Mouse (Mus musculus) left cerebral cortex, adult 18-20 months (tissue): Measurements from ENCODE around the gene Tmed8. TPM values are rescaled to one million over a fixed set of nuclear protein-coding genes. Genes with fewer than 3 reads are reported as not detected.
"Not testable (repeated sequence)": the region's sequence is repeated elsewhere in the genome, so short reads cannot be mapped to it uniquely, and the experiment has no call there.

Source experiments
- DNase-seq, 2 experiments: peaks; one replicate each; pipeline ENCODE4 v3.0.0; 2021 to 2022; ENCODE audit warnings: low spot score in 2 of 2, mixed read lengths in 1 of 2
- long read RNA-seq, 2 experiments: library from polyadenylated mRNA; stranded (forward); transcript quantifications; one replicate each; pipeline ENCODE4 v2.0.0; 2021
- total RNA-seq, 2 experiments: library from RNA; stranded (reverse); gene quantifications; 2 replicates each; pipeline ENCODE4 v1.2.3; 2021

The Tmed8 gene
- 10 to 100 TPM; 29.7 to 30.7 TPM for total RNA-seq
- long read RNA-seq, experiment 1, full-length matches to known transcripts = 6 of 17 reads
- long read RNA-seq, experiment 1, partial matches to known transcripts = 0 of 17 reads
- long read RNA-seq, experiment 1, other reads (novel, unspliced or antisense) = 11 of 17 reads
- long read RNA-seq, experiment 2, full-length matches to known transcripts = 1 of 10 reads
- long read RNA-seq, experiment 2, partial matches to known transcripts = 1 of 10 reads
- long read RNA-seq, experiment 2, other reads (novel, unspliced or antisense) = 8 of 10 reads

GRCm38 (mm10) chr12:87199973-87200586, at the start of gene Tmed8:
Gene Tmed8 (minus strand): TSS chr12:87200454.
- DNase-seq = peak; percentile 73 to 84

GRCm38 (mm10) chr12:87238632-87239031, 38.4 kb upstream of the Tmed8 start, which contains the start of gene Noxred1:
Gene Noxred1 (minus strand): TSS chr12:87238732.
- DNase-seq = no peak

- no peak for DNase-seq
Observed at GRCm38 (mm10) chr12:87236882-87237483, 36.7 kb upstream of the Tmed8 start.

- DNase-seq = no peak
Observed at GRCm38 (mm10) chr12:87230379-87230895, 30.2 kb upstream of the Tmed8 start.

- DNase-seq = no peak
Observed at GRCm38 (mm10) chr12:87229633-87230032, 29.4 kb upstream of the Tmed8 start.

GRCm38 (mm10) chr12:87226801-87227200, 26.5 kb upstream of the Tmed8 start:
- no peak for DNase-seq

- no peak for DNase-seq
Observed at GRCm38 (mm10) chr12:87224950-87225349, 24.7 kb upstream of the Tmed8 start.

- no peak for DNase-seq
Observed at GRCm38 (mm10) chr12:87219362-87219761, 19.1 kb upstream of the Tmed8 start.

- DNase-seq = no peak
Observed at GRCm38 (mm10) chr12:87217596-87217995, 17.3 kb upstream of the Tmed8 start.

GRCm38 (mm10) chr12:87216053-87216452, 15.8 kb upstream of the Tmed8 start:
- no peak for DNase-seq

GRCm38 (mm10) chr12:87212844-87213606, 12.8 kb upstream of the Tmed8 start:
- no peak for DNase-seq

- not testable (repeated sequence) for DNase-seq
Observed at GRCm38 (mm10) chr12:87205789-87206188, 5.5 kb upstream of the Tmed8 start.

GRCm38 (mm10) chr12:87201694-87202093, 1.4 kb upstream of the Tmed8 start:
- DNase-seq = no peak

- DNase-seq = peak; percentile 41 to 42
Observed at GRCm38 (mm10) chr12:87199206-87199972, 865 bp downstream of the Tmed8 start, which contains the start of gene Samd15. Gene Samd15 (plus strand): TSS chr12:87199723.

- DNase-seq = no peak
Observed at GRCm38 (mm10) chr12:87198792-87199191, 1.5 kb downstream of the Tmed8 start.

GRCm38 (mm10) chr12:87196310-87196709, 3.9 kb downstream of the Tmed8 start:
- no peak for DNase-seq

GRCm38 (mm10) chr12:87195069-87195468, 5.2 kb downstream of the Tmed8 start:
- DNase-seq = no peak

- no peak for DNase-seq
Observed at GRCm38 (mm10) chr12:87193008-87193407, 7.2 kb downstream of the Tmed8 start.

- no peak for DNase-seq
Observed at GRCm38 (mm10) chr12:87177631-87178030, 22.6 kb downstream of the Tmed8 start.

- no peak for DNase-seq
Observed at GRCm38 (mm10) chr12:87175194-87175946, 24.9 kb downstream of the Tmed8 start.
